Mouse (Mus musculus): ENCODE results near the gene Tmem177. TPM values are rescaled to one million over a fixed set of nuclear protein-coding genes. Genes with fewer than 3 reads are reported as not detected.

Gene Tmem177
- polyA plus RNA-seq, 1 experiment from 2014 or later, result 2.8 TPM

DNA sequence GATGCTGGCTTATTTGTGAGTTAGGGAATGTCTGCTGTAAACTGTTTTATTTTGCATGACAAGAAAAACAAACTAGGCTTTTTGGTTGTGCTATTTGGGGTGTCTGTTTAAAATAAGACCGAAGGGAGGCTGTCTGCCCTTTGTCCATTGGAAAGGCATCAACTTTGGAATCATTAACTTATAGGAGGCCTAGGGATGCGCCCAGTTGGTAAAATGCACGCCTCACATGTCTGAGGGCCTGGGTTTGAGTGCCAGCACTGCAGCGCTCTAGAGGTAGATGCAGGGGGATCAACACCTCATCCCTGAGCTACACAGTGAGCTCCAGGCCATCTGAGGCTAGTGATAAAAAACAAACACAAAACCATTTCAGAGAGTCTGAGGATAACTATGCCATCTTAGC is 35.5 kb downstream of the Tmem177 start:
- Histone ChIP-seq H3K4me1 (ENCODE audit: insufficient read depth) (0 out of 2 replicates have a peak, but pooled peaks cover 9% of the 10 kb centered on the region), H3K4me2 (ENCODE audit: low read depth, low read length) (no peak overlapping the region), H3K36me3 (replicated peaks; ENCODE audit: insufficient read depth, low read length) (no peaks in the 10 kb centered on the region), H3K9ac (replicated peaks) (no peak overlapping the region), H3K27ac (ENCODE audit: low read depth) (no peak overlapping the region), H3K4me3 (ENCODE audit: low read depth, low read length) (no peak overlapping the region), H3K27me3 (ENCODE audit: insufficient read depth, low read length) (no peaks in the 10 kb centered on the region), H3K9me3 (ENCODE audit: low read length) (no peaks in the 10 kb centered on the region)
- no peak for TF ChIP-seq CTCF (IDR thresholded peaks at IDR 0.05; ENCODE audit: low read depth)
- DNase-seq (no peak), ATAC-seq (peak; percentile 40; the same call in 1 of the 2 replicates)
- WGBS (ENCODE audit: insufficient replicate concordance), result 55% methylated on average over 4 of the region's 4 CpGs

DNA sequence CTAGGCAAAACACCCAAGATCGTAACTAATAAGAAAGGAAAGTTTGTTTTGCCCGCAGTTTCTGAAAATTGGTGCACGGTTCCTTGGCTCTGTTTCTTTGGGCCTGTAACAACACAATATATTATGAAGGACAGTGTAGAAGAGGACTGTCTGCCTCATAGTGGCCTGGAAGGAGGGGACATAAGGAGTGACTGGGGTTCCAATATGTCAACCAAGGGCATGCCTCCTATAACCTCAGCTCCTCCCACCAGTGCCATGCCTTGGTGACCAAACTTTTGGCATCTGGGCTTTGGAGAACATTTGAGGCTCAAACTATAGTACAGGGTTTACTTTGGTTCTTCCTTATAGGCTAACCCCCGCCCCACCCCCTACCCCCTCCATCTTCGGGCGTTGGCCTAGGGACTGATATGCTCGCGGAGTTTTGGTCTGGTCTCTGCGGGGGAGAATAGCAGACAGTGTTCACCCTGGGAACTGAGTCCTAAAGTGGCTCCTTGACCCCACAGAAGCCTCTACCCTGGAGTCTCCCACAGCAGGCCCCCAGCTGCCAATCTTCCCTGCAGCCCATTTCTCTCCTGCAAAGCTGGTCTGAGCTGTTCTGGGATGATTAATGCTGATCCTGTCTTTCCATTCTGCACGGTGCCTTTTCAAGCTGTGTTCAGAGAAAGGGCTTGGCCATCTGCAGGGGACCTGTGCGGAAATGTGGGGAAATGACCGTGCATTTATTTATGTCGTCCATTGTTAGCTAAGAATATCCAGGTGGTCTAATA is 44.4 kb downstream of the Tmem177 start:
- Histone ChIP-seq H3K9ac (replicated peaks) (no peak overlapping the region), H3K27me3 (ENCODE audit: insufficient read depth, low read length) (no peaks in the 10 kb centered on the region), H3K4me1 (ENCODE audit: insufficient read depth) (no peaks in the 10 kb centered on the region), H3K4me3 (ENCODE audit: low read depth, low read length) (no peak overlapping the region), H3K27ac (ENCODE audit: low read depth) (no peak overlapping the region), H3K9me3 (ENCODE audit: low read length) (no peaks in the 10 kb centered on the region), H3K36me3 (replicated peaks; ENCODE audit: insufficient read depth, low read length) (no peaks in the 10 kb centered on the region), H3K4me2 (ENCODE audit: low read depth, low read length) (no peak overlapping the region)
- 69% methylated on average over 13 of the region's 13 CpGs for WGBS (ENCODE audit: insufficient replicate concordance)
- ATAC-seq (no peak), DNase-seq (no peak)
- TF ChIP-seq CTCF (IDR thresholded peaks at IDR 0.05; ENCODE audit: low read depth) (no peak), EP300 (IDR thresholded peaks at IDR 0.05; ENCODE audit: low read depth) (no peak)

DNA sequence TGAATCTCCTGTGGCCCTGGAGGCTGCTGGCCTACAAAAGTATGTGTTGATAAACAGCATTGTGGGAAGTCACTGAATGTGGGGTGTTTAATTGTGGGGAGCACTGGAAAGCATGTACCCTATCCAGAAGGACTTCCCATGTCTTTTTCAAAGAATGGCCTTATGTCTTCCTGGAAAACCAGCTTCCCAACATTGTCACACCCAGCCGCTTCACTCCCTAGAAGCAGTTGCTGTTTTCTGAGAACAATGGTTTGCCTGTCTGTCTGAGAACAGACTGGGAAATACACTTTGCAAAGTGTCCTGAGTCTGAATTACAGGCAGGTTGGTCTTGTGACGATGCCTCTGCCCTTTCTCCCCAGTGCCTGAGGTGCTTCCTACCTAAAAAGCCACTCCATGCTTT is 45.7 kb downstream of the Tmem177 start:
- Histone ChIP-seq H3K9me3 (ENCODE audit: low read length) (no peaks in the 10 kb centered on the region), H3K4me3 (ENCODE audit: low read depth, low read length) (no peak overlapping the region), H3K36me3 (replicated peaks; ENCODE audit: insufficient read depth, low read length) (no peaks in the 10 kb centered on the region), H3K27me3 (ENCODE audit: insufficient read depth, low read length) (no peaks in the 10 kb centered on the region), H3K4me2 (ENCODE audit: low read depth, low read length) (no peak overlapping the region), H3K9ac (replicated peaks) (no peak overlapping the region), H3K27ac (ENCODE audit: low read depth) (no peak overlapping the region), H3K4me1 (ENCODE audit: insufficient read depth) (no peaks in the 10 kb centered on the region)
- DNase-seq (no peak), ATAC-seq (no peak)
- WGBS (ENCODE audit: insufficient replicate concordance), result 76% methylated on average over 2 of the region's 2 CpGs
- TF ChIP-seq CTCF (IDR thresholded peaks at IDR 0.05; ENCODE audit: low read depth) (no peak), EP300 (IDR thresholded peaks at IDR 0.05; ENCODE audit: low read depth) (no peak)

DNA sequence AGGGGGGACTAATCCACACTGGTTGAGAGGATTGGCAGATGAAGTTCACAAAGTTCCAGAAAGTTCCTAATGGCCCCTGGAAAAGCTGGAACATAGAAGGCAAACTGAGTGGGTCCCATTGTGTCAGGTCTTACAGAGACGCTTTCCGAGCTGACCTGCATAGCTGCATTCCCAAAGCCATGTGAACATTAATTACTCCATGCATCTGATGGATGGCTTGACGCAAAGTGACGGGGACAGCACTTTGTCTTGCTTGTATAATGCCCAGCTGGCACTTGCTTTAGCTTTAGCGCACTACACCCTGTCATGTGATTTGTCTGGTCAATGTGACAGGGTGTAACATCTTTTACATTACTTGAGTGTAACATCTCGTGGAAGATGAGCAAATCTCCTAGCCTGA is 47.7 kb downstream of the Tmem177 start:
- DNase-seq, result no peak
- H3K4me2 ChIP-seq (ENCODE audit: low read depth, low read length), result no peak overlapping the region
- H3K4me3 ChIP-seq (ENCODE audit: low read depth, low read length), result no peak overlapping the region
- H3K9me3 ChIP-seq (ENCODE audit: low read length), result no peaks in the 10 kb centered on the region
- no peak overlapping the region for H3K27ac ChIP-seq (ENCODE audit: low read depth)
- ATAC-seq, result no peak
- no peak for TF ChIP-seq CTCF (IDR thresholded peaks at IDR 0.05; ENCODE audit: low read depth)
- no peak for TF ChIP-seq EP300 (IDR thresholded peaks at IDR 0.05; ENCODE audit: low read depth)
- no peaks in the 10 kb centered on the region for H3K27me3 ChIP-seq (ENCODE audit: insufficient read depth, low read length)
- no peaks in the 10 kb centered on the region for H3K4me1 ChIP-seq (ENCODE audit: insufficient read depth)
- H3K9ac ChIP-seq (replicated peaks), result no peak overlapping the region
- H3K36me3 ChIP-seq (replicated peaks; ENCODE audit: insufficient read depth, low read length), result no peaks in the 10 kb centered on the region
- 82% methylated on average over 6 of the region's 6 CpGs for WGBS (ENCODE audit: insufficient replicate concordance)

GRCm38 (mm10) chr1:119863507-119864296 is 49.3 kb downstream of the Tmem177 start:
- H3K27ac ChIP-seq (ENCODE audit: low read depth), result no peak overlapping the region
- H3K9me3 ChIP-seq (ENCODE audit: low read length), result no peaks in the 10 kb centered on the region
- H3K4me1 ChIP-seq (ENCODE audit: insufficient read depth), result no peaks in the 10 kb centered on the region
- no peak for TF ChIP-seq EP300 (IDR thresholded peaks at IDR 0.05; ENCODE audit: low read depth)
- no peak for TF ChIP-seq CTCF (IDR thresholded peaks at IDR 0.05; ENCODE audit: low read depth)
- no peak overlapping the region for H3K9ac ChIP-seq (replicated peaks)
- no peak overlapping the region for H3K4me3 ChIP-seq (ENCODE audit: low read depth, low read length)
- ATAC-seq, result no peak
- no peaks in the 10 kb centered on the region for H3K36me3 ChIP-seq (replicated peaks; ENCODE audit: insufficient read depth, low read length)
- H3K4me2 ChIP-seq (ENCODE audit: low read depth, low read length), result no peak overlapping the region
- DNase-seq, result no peak
- no peaks in the 10 kb centered on the region for H3K27me3 ChIP-seq (ENCODE audit: insufficient read depth, low read length)
- WGBS (ENCODE audit: insufficient replicate concordance), result 67% methylated on average over 7 of the region's 7 CpGs

GRCm38 (mm10) chr1:119859566-119859965 is 53.4 kb downstream of the Tmem177 start:
- 71% methylated on average over 5 of the region's 5 CpGs for WGBS (ENCODE audit: insufficient replicate concordance)
- H3K27me3 ChIP-seq (ENCODE audit: insufficient read depth, low read length), result no peaks in the 10 kb centered on the region
- TF ChIP-seq CTCF (IDR thresholded peaks at IDR 0.05; ENCODE audit: low read depth), result no peak
- no peak for TF ChIP-seq EP300 (IDR thresholded peaks at IDR 0.05; ENCODE audit: low read depth)
- DNase-seq (no peak), ATAC-seq (no peak)
- no peak overlapping the region for H3K9ac ChIP-seq (replicated peaks)
- no peaks in the 10 kb centered on the region for H3K9me3 ChIP-seq (ENCODE audit: low read length)
- no peak overlapping the region for H3K27ac ChIP-seq (ENCODE audit: low read depth)
- no peaks in the 10 kb centered on the region for H3K4me1 ChIP-seq (ENCODE audit: insufficient read depth)
- H3K4me2 ChIP-seq (ENCODE audit: low read depth, low read length), result no peak overlapping the region
- no peak overlapping the region for H3K4me3 ChIP-seq (ENCODE audit: low read depth, low read length)
- no peaks in the 10 kb centered on the region for H3K36me3 ChIP-seq (replicated peaks; ENCODE audit: insufficient read depth, low read length)

Other genes starting within 250 kb of the Tmem177 start
- 1.7 and 1.8 TPM in 2 replicates for gene Ptpn4, start 75.6 kb downstream of the Tmem177 start, polyA plus RNA-seq (2015; fragmentation: Nextera tagmentation; extraction: Ambion mirVana)
- gene Cfap221, start 84.0 kb upstream of the Tmem177 start, polyA plus RNA-seq (2015; fragmentation: Nextera tagmentation; extraction: Ambion mirVana), result not detected in 2 replicates
- gene Sctr, start 93.7 kb upstream of the Tmem177 start, polyA plus RNA-seq (2015; fragmentation: Nextera tagmentation; extraction: Ambion mirVana), result 0.05 and 0.13 TPM in 2 replicates
- gene Tmem37, start 160.9 kb upstream of the Tmem177 start, polyA plus RNA-seq (2015; fragmentation: Nextera tagmentation; extraction: Ambion mirVana), result 194 and 201 TPM in 2 replicates
- gene Dbi, start 207.9 kb upstream of the Tmem177 start, polyA plus RNA-seq (2015; fragmentation: Nextera tagmentation; extraction: Ambion mirVana), result 2,261 and 2,342 TPM in 2 replicates
- 5.1 and 5.5 TPM in 2 replicates for gene 3110009E18Rik, start 208.0 kb upstream of the Tmem177 start, polyA plus RNA-seq (2015; fragmentation: Nextera tagmentation; extraction: Ambion mirVana)